Mouse (Mus musculus) cerebellum, postnatal 4 days (tissue): Measurements from ENCODE around the gene Ube2q2.
"Not testable (repeated sequence)": the region's sequence is repeated elsewhere in the genome, so short reads cannot be mapped to it uniquely, and the experiment has no call there.

Experiments
- DNase-seq, 2 experiments: peaks; one replicate each; pipeline ENCODE4 v3.0.0; 2022; ENCODE audit warnings: low spot score in 2 of 2, mixed read lengths in 1 of 2

The Ube2q2 gene

DNA sequence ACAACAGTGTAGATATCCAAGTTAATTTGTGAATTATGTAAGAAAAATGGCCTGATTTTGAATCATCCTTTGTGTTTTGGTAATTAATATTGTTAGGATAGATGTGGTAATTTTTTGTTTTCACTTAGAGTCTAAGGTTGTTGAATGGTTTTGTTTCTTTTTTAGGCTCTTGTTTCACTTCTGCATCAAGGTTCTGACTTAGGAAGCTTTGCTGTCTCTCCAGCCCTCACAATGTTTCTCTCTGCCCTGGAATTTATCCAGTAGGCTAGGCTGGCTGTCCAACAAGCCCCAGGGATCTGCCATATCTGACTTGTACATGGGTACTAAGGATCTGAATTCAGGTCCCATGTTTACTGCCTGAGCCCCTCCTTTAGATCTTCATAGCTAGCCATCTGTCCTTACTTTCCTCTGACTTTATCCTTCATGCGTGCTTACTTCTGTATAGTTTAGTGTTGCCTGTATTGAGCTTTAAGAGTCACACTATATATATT lies 23.6 kb downstream of the Ube2q2 start:
- DNase-seq, result no peak

DNA sequence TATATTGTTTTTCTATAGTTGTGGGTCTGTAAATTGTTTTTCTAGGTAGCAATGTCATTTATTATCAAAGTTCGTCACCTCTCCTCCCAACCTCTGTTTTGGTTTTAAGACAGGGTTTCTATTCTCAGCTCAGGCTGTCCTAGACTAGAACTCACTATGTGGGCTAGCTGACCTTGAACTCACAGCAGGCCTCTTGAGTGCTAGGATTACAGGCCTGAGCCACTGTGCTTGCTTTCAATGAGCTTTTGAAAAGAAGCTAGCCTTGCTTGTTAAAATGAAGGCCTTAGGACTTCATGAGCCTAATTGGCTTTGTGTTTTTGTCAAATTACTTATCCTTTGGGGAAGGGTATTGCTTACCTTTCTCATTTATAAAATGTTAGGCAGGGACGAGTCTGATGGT lies 25.6 kb downstream of the Ube2q2 start:
- DNase-seq, result no peak

DNA sequence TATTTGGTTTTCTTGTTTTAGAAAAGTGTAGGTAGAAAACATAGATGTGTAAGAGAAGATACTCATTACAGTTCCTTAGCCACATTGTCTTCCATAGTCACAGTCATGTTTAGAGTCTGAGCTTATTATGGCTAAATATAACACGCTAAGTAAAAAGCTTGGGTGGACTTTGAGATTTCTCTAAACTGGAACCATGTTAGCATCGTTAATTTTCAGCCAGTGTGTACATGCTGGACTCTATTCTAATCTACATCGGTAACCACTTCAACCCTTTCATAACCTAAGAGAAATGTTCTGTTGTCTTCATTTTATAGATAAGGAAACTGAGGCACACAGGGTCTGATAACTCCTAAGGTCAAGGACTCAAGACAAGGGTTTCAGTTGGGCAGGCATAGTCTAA lies 47.2 kb downstream of the Ube2q2 start:
- no peak for DNase-seq

DNA sequence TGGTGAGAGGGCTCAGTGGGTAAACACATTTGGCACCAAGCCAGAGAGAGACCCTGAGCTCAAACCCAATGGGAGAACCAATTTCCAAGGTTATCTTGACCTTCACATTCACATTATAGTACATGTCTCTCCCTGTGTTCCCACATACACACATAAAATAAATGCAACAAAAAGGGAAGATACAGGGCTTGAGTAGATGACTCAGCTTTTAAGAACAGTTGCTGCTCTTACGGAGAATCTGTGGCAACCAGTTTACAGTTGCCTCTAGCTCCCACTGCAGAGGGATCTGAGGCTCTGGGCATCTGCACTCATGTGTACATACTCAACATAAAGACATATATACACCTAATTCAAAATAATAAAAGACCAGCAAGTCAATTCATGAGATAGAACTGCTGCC lies 49.6 kb downstream of the Ube2q2 start:
- DNase-seq, result no peak

- DNase-seq, result no peak
Measured at GRCm38 (mm10) chr9:55199348-55199747, 50.7 kb downstream of the Ube2q2 start.

DNA sequence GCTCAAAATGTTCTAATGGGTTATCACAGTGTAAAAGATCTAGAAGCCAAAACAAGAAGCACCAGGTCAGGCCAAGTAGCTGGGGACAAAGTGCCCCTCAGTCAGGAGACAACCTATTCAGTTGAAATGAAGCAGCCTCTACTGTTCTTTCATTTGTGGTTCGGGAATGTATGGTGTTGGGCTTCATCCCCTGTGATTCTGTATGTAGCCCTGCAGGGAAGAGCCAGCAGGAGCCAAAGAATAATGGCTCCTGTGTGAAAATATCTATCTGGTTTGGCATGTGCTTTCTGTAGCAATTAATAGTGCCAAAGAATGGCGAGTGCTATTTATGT lies 59.8 kb downstream of the Ube2q2 start:
- no peak for DNase-seq

DNA sequence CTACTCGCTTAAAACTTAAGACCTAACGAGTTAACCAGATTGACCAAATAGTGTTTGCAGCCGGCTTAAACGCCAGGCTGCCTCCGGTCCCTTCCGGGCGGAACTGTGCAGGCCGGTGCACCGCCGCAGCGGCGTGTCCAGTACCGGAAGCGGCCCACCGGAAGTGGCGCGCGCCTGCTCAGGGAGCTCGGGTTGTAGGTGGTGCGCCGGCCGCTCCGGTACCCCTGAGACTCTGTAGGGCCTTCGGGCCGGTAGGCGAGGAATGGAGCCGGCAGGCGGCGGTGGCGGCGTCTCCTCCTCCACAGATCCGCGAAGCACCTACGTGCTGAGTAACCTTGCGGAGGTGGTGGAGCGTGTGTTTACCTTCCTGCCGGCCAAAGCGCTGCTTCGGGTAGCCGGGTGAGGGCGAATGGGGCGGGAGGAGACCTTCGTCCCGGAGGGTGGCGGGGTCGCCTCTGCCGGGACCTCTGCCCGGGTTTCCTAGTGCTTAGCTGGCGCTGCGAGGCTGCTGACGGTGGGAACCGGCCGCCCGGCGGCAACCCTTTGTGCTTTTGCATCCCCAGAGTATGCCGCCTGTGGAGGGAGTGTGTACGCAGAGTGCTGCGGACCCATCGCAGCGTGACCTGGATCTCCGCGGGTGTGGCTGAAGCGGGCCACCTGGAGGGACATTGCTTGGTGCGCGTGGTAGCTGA lies 60.3 kb downstream of the Ube2q2 start, which contains the start of gene Fbxo22:
Gene Fbxo22 (plus strand): TSS at position 136 of the 692 bp plus-strand sequence.
- DNase-seq, result peak; percentile 74 to 87

DNA sequence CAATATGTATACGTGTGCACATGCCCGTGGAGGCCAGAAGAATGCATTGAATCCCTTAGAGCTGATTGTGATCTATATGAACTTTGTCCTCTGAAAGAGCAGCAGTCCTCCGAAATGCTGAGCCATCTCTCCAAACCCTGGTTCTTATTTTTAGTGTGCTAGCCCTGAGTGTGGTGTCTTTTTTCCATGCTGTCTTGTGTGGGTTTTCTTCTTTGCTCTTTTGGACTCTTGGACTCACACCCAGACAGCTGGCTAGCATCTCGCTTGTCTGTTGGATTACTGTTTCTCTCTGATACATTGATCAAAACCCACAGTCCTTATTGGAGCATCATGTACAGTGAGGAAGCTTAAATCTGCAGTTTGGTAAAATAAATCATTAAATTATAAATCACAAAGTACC lies 63.0 kb downstream of the Ube2q2 start:
- DNase-seq, result no peak

DNA sequence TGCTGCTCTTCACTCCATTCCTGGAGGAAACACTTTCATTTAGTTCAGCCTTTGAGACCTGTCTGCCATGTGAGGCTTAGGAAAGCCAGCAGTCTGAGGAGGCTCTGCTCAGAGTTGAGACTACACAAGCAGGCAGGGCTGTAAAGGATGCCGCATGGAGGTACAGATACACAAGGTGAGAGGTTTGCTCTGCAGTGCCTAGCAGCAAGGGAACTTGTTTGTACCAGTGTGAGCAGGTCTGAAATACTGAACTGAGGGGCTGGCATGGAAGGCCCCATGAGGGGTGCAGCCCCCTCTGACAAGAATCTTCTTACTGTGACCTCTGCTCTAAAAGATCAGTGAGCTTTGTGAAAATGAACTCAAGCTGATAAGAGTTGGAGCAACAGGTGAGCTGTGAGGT lies 64.7 kb downstream of the Ube2q2 start:
- no peak for DNase-seq

- no peak for DNase-seq
Measured at GRCm38 (mm10) chr9:55215056-55215455, 66.4 kb downstream of the Ube2q2 start.

- no peak for DNase-seq
Measured at GRCm38 (mm10) chr9:55215648-55216047, 67.0 kb downstream of the Ube2q2 start.

DNA sequence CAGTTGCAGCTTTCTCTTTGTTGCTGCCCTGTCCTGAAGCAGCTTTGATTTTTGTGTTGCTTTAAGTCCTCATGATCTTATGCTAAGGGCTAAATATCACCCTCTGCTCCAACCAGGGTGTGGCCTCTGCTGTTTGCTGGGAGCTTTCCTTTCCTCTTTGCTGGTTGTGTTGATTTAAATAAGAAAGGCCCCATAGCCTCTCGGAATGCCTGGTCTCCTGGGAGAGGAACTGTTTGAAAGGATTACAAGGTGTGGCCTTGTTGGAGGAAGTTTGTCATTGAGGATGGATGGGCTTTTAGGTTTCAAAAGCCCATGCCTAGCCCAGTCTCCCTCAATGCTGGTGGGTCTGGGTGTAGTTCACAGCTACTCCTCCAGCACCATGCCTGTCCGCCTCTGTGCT lies 67.4 kb downstream of the Ube2q2 start:
- no peak for DNase-seq

DNA sequence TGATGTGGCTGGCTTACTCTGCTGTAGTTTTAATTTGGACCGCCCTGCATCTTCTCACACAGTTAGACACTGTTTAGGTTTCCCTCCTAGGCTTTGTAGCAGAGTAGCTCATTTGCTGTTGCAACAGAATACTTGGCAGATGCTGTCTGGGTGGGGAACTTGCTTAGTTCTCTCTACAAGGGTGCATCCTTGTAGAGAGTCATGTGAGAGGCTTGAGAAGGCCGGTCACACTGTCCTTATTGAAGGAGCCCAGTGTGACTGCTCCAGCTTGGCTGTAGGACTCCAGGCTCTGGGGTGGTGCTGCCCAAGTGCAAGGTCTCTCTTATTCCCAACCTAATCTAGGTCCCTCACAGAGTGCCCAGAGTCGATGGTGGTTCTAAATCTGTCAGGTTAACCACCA lies 68.7 kb downstream of the Ube2q2 start:
- no peak for DNase-seq

- DNase-seq, result no peak
Measured at GRCm38 (mm10) chr9:55225165-55225737, 76.6 kb downstream of the Ube2q2 start.

GRCm38 (mm10) chr9:55226251-55226650 lies 77.6 kb downstream of the Ube2q2 start:
- no peak for DNase-seq

GRCm38 (mm10) chr9:55228149-55228548 lies 79.5 kb downstream of the Ube2q2 start:
- no peak for DNase-seq

- no peak for DNase-seq
Measured at GRCm38 (mm10) chr9:55229010-55229409, 80.4 kb downstream of the Ube2q2 start.

DNA sequence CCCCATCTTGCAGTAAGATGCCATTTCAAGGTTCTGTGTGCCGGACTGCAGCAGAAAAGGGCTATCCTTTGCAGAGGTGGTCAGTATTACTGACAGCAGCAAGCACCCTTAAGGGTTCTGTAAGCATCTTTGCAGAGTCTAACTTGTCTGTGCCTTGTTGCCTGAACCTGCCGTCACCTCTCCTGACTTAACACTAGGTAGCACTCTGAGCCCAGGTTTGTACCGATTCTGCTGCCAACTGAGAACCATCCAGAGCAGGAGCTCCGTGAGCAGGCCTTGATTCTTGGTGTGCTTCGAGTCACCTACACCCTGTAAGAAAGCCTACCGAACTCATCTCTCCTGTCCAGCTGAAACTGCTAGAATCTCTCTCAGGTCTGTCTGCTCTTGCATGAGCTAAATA lies 82.9 kb downstream of the Ube2q2 start:
- no peak for DNase-seq

DNA sequence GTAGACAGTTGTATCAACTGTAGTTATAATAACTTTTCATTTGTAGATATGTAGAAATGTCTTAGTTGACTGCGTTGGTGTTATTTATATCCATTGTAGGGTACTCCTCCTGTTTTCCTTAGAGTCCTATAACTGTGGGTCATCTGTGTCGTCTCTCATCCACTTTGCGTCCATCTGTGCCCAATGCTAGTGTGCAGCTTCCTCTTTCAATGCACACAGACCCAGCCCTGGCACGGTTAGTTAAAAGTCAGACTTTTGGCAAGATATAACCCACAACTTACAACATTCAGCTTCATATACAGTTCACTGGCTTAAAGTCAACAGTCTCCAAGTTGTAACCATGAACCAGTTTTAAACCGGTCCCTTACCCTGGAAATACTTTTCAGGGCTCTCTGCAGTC lies 83.5 kb downstream of the Ube2q2 start:
- DNase-seq, result no peak

GRCm38 (mm10) chr9:55232586-55232985 lies 83.9 kb downstream of the Ube2q2 start:
- no peak for DNase-seq

DNA sequence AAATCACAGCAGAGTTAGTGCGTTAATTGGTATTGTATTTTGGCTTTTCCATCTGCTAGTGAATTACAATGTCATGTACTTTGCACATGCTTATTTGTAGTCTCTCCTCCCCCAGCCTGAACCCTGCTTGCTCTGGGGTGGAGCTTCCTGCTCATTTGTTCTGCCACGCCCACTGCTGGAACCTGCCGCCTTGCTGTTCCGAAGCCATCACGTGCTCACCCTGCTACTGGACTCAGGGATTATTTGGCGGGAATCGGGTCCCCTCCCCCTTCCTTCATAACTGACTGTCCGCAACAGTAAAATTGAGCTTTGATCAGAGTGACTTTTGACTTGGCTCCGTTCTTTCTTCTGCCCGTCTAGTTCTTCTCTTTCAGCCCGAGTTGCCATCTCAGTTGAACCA lies 84.4 kb downstream of the Ube2q2 start:
- DNase-seq, result not testable (repeated sequence)

- no peak for DNase-seq
Measured at GRCm38 (mm10) chr9:55236235-55237165, 87.8 kb downstream of the Ube2q2 start.

DNA sequence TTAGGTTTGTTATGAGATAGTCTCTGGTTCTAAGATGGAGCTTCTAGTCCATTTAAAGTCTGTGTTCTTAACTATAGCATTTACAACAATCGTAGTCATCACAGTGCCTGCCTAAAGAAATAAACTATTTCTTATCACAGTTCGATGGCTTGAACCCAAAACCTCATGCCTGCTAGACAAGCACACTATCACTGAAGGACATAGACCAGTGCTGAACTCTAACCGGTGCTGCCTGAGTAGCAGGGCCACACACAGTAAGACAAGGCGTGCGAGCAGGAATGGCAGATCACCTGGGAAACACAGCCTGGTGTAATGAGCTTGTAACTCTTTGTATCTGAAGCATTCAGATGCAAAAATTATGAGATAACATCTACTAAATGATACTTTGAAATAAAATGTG lies 92.2 kb downstream of the Ube2q2 start:
- DNase-seq, result no peak
